Mouse (Mus musculus): ENCODE data around the gene Ccdc85c.

Ccdc85c gene

DNA sequence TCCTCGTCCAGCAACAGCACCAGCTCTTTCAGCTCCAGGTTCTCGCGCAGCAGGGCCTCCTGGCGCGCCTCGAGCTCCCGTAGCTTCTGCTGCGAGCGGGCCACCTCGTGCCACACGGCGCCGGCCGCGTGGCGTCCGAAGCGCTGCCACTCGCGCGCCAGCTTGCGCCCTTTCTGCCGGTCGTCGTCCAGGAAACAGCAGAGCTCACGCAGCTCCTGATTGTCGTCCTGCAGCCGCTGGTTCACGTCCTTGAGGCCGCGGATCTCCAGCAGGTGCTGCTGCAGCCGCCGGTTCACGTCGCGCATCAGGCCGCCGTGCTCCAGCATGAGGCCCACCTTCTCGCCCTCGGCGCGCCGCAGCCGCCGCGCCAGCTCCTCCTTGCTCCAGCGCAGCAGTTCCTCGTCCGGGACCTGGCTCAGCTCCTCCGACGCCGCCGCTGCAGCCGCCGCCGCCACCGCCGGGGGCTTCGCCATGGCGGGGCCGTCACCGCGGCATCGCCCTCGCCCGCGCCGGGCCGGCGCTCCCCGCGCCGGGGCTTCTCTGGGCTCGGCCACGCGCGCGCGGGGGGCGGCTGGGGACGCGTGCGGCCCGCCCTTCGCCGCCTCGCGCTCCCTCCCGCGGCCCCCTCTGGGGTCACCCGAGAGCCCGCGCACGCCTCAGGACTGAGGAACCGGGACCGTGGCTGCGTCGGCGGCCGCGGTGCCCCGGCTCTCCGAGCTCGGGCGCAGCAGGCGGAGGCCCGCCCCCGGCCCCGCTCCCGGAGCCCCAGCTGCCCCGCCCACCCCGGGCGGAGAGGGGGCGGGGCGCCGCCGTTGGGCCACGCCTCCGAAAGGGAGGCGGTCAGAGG, at the start of gene Ccdc85c:
TSS of gene Ccdc85c (minus strand) at position 765 of the 847 bp plus-strand sequence.
- peak; percentile 37 for DNase-seq

- no peak for DNase-seq
Observed at GRCm38 (mm10) chr12:108320096-108320495, 44.9 kb upstream of the Ccdc85c start.

- no peak for DNase-seq
Observed at GRCm38 (mm10) chr12:108318499-108318898, 43.3 kb upstream of the Ccdc85c start.

- no peak for DNase-seq
Observed at GRCm38 (mm10) chr12:108317826-108318430, 42.7 kb upstream of the Ccdc85c start.

- no peak for DNase-seq
Observed at GRCm38 (mm10) chr12:108317201-108317738, 42.0 kb upstream of the Ccdc85c start.

DNA sequence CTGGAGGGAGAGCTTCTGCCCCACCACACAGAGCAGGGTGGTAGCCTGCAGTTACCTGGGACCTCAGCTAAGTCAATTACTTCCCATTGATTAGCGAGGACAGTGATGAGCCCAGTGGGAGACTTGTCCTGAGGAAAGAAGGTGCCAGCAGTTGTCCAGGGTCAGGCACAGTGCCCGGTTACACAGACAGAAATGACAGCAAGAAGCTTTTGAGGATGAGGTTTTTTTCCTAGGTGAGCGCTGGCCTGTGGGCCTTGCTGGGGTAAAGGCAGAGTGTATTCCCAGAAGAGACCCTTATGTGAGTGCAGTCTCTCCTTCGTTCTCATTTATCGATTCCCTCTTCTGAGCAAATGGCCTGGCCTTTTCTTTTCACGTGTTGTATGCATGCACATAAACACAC, 41.4 kb upstream of the Ccdc85c start:
- no peak for DNase-seq

DNA sequence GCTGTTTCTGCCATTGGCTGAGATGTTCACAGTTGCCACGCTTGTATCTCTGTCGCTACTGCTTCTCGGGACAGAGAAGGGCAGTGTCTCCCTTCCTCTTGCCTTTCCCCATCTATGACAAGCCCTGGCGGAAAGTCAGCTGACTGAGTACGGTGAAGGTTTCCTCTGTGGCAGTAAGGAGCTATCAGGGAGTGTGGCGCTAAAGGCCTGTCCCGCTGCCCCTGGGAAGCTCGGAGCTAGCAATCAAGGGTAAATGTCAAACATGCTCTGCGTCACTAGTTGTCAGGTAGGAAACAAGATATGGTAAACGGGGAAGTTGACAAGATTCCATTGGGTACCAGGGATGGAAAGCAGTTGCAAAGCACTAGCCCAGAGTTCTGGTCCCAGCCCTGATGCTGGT, 40.6 kb upstream of the Ccdc85c start:
- DNase-seq = no peak

- no peak for DNase-seq
Observed at GRCm38 (mm10) chr12:108313244-108313772, 38.1 kb upstream of the Ccdc85c start.

- DNase-seq = peak; percentile 52
Observed at GRCm38 (mm10) chr12:108312432-108312851, 37.2 kb upstream of the Ccdc85c start.

- no peak for DNase-seq
Observed at GRCm38 (mm10) chr12:108311741-108312290, 36.6 kb upstream of the Ccdc85c start.

- no peak for DNase-seq
Observed at GRCm38 (mm10) chr12:108310456-108311027, 35.3 kb upstream of the Ccdc85c start.

DNA sequence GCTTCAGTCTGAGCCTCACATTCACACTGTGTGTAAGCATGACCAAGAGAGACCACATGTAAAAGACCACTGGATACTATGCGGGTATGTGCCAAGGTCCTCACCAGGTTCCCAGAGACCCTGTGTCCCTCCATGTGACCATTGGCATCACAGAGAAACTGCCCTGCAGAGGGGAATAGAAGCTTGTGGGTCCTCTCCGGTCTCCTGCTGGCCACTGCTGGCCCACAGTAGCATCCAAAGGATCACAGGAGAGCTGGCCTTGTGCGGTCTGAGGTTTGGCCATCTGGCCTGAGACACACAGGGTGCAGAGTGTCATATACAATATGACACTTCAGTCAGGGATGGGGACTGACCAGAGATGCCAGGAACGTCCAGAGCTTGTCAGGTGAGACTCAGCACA, 34.8 kb upstream of the Ccdc85c start:
- no peak for DNase-seq

DNA sequence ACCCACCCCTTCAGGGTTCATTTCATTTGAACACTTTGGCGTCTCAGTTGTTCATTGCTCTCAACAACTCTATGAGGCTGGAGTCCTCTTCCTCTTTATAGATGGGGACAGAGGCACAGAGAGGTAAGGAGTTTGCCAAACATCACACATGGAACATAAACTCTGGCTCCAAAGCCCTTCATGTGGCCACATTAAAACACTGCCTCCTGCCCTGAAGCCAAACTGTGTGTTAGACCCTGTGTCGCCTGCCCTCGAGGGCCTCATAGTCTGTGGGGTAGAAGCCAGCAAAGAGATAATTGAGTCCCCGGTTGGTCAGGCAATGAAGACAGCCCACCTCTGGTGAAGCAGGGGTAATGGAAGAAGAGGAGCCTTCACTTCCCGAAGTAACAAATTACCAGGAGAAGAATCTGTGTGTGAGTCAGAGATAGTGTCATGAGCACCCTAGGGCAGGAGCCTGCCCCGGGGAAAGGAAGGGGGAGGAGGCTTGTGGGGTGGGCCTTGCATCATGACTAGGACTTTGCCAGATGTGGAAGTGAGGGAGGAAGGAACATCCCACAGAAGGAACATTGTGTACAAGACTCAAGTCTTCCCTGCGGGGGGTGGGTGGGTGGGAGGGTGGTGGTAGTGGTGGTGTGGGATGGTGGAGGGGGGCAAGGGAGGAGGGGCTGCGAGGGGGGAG, 34.0 kb upstream of the Ccdc85c start:
- peak; percentile 74 for DNase-seq

- DNase-seq = peak; percentile 38
Observed at GRCm38 (mm10) chr12:108308363-108308856, 33.2 kb upstream of the Ccdc85c start.

GRCm38 (mm10) chr12:108307553-108307952, 32.3 kb upstream of the Ccdc85c start:
- DNase-seq = peak; percentile 48

GRCm38 (mm10) chr12:108305812-108306794, 30.9 kb upstream of the Ccdc85c start, which contains the start of gene Hhipl1:
Gene Hhipl1 (plus strand): TSS chr12:108306270.
- DNase-seq = peak; percentile 34

- no peak for DNase-seq
Observed at GRCm38 (mm10) chr12:108305172-108305571, 29.9 kb upstream of the Ccdc85c start.

DNA sequence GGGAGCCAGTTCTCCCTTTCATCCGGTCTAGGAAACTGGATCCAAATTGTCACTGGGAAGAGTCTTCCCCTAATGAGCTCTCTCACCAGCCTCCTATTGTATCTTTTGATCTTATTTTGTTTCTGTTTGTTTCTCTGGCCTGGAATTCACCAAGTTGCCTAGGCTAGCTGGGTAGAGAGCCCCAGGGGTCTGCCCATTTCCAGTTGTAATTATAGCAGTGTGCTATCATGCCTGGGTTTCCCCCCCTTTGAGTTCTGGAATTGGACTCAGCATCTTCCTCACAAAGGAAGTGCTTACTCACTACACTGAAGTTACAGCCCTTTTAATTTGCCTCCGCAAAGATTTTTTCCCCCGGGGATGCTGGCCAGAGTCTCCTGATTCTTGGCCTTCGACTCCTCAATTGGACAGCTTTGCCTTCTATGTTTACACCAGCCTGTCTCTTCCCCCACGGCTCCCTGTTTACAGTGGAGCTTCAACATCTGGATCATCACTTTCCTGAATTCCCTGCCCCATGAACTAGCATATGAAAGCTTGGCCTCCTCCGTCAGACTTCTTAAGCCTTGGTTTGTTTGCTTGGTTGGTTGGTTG, 28.6 kb upstream of the Ccdc85c start:
- no peak for DNase-seq

DNA sequence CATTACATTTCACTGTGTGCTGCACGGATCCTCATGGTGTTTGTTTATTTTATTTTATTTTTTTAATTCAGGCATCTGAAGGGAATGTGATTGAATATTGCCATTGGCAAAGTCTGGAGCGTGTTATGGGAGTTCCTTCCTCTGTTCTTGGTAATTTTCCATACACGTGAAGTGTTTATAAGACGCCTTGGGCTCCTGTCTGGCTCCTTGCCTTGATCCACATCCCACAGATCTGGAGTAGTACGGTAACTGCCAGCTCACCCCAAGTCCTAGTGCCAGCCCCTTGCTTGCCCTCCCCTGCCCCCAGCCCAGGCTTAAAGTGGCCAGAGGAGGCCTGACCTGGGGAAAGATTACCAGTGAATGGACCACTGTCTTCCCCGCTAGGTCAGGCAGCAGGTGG, 25.8 kb upstream of the Ccdc85c start:
- peak; percentile 65 for DNase-seq

DNA sequence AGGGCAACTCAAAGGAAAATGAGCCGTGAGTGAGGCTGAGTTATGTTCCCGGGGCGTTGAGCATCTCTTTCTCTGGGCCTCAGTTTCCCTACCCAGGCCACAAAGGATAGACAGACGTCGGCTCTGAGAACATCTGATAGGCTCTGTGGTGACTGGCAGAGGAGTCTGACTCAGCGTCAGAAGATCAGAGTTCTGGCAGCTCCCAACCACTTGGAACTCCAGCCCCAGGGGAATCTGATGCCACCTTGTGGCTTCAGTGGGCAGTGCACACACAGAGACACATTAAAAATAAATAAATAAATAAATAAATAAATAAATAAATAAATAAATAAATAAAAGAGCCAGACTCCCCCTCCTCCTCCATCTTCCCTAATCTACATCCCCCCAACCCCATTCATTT, 21.8 kb upstream of the Ccdc85c start:
- no peak for DNase-seq
